Mouse (Mus musculus) neural tube, embryonic 15.5 days (tissue): Measurements from ENCODE around the gene Tgif1. TPM values are rescaled to one million over a fixed set of nuclear protein-coding genes. Genes with fewer than 3 reads are reported as not detected.

ENCODE experiments used
- ATAC-seq: fragments of 200-750 bp; cut with Nextera tagmentation; 2 replicates; pipeline ENCODE4 v1.8.0; 2017; ENCODE audit warnings: mild to moderate bottlenecking, moderate TSS enrichment, moderate library complexity; ENCODE audit not compliant: low FRiP score
- H3K27ac ChIP-seq: fragments of 300-500 bp; sonication (generic); replicated peaks from 2 replicates; pipeline ENCODE4 v1.5.1; 2015; ENCODE audit warnings: mild to moderate bottlenecking, inconsistent platforms
- H3K27me3 ChIP-seq: fragments of 300-500 bp; sonication (generic); replicated peaks from 2 replicates; pipeline ENCODE4 v1.6.1; 2015; ENCODE audit warnings: inconsistent platforms
- H3K36me3 ChIP-seq: fragments of 300-500 bp; sonication (generic); 2 replicates; pipeline ENCODE4 v1.6.1; 2015; ENCODE audit warnings: inconsistent platforms
- H3K4me1 ChIP-seq: fragments of 300-500 bp; sonication (generic); 2 replicates; pipeline ENCODE4 v1.6.1; 2015; ENCODE audit warnings: inconsistent platforms
- H3K4me2 ChIP-seq: fragments of 300-500 bp; sonication (generic); 2 replicates; pipeline ENCODE4 v1.6.1; 2015; ENCODE audit warnings: inconsistent platforms, mild to moderate bottlenecking, moderate library complexity
- H3K4me3 ChIP-seq: fragments of 300-500 bp; sonication (generic); replicated peaks from 2 replicates; pipeline ENCODE4 v1.5.1; 2015; ENCODE audit warnings: mild to moderate bottlenecking, inconsistent platforms
- H3K9ac ChIP-seq: fragments of 300-500 bp; sonication (generic); replicated peaks from 2 replicates; pipeline ENCODE4 v1.6.1; 2015; ENCODE audit warnings: mild to moderate bottlenecking, inconsistent platforms
- H3K9me3 ChIP-seq: fragments of 300-500 bp; sonication (generic); replicated peaks from 2 replicates; pipeline ENCODE4 v1.6.1; 2016; ENCODE audit warnings: inconsistent platforms
- WGBS: fragments of 180-500 bp; shearing (Covaris S2); methylation state at CpG from one replicate; pipeline ENCODE4 v1.1.7; 2015; ENCODE audit warnings: mixed read lengths; 5-methylcytosine and 5-hydroxymethylcytosine counted together
- polyA plus RNA-seq: library from polyadenylated mRNA; unstranded; fragments of >200 nt; fragmentation: Nextera tagmentation; extraction: Ambion mirVana; gene quantifications from 2 replicates; pipeline ENCODE4 v1.2.1, GENCODE M21; 2015

The Tgif1 gene
- polyA plus RNA-seq, 1 experiment from 2014 or later, result 11.3 TPM

GRCm38 (mm10) chr17:70817862-70818451, 35.4 kb downstream of the Tgif1 start:
- Histone ChIP-seq H3K9ac (peak overlapping the region; percentile 48), H3K27ac (no peak overlapping the region), H3K27me3 (peaks cover 26% of the 10 kb centered on the region), H3K36me3 (no peaks in the 10 kb centered on the region; the same call in 1 of the 2 replicates), H3K4me3 (peak overlapping the region; percentile 43), H3K9me3 (no peaks in the 10 kb centered on the region), H3K4me2 (peak overlapping the region; percentile 80), H3K4me1 (0 out of 2 replicates have a peak, but pooled peaks cover 5% of the 10 kb centered on the region)
- 3% methylated on average over 51 of the region's 51 CpGs for WGBS
- peak; percentile 59; the same call in 1 of the 2 replicates for ATAC-seq

DNA sequence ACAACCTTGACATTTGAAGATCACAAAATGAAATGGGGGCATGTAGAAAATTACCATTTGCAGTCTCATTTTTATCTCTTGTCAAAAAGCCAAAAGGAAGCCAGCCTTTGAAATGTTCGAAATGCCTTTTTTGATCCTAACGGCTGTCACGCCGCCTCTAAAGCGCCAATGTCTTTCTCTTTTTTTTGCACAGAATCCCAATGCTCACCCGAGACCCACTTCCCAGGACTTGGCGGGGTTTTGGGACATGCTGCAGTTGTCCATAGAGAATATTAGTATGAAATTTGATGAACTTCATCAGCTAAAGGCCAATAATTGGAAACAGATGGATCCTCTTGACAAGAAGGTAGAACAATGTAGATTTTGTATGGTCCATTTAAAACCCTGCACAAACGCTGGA, 38.3 kb downstream of the Tgif1 start:
- Histone ChIP-seq H3K27me3 (peaks cover 22% of the 10 kb centered on the region), H3K36me3 (no peaks in the 10 kb centered on the region), H3K4me3 (no peak overlapping the region), H3K9ac (no peak overlapping the region), H3K4me1 (0 out of 2 replicates have a peak, but pooled peaks cover 5% of the 10 kb centered on the region), H3K9me3 (no peaks in the 10 kb centered on the region), H3K4me2 (no peak overlapping the region), H3K27ac (no peak overlapping the region)
- WGBS, result 41% methylated on average over 8 of the region's 8 CpGs
- no peak for ATAC-seq

- no peak for ATAC-seq
- H3K9me3 ChIP-seq, result no peaks in the 10 kb centered on the region
- no peak overlapping the region for H3K4me3 ChIP-seq
- H3K4me2 ChIP-seq, result no peak overlapping the region
- no peaks in the 10 kb centered on the region for H3K4me1 ChIP-seq
- H3K27me3 ChIP-seq, result no peaks in the 10 kb centered on the region
- H3K36me3 ChIP-seq, result no peaks in the 10 kb centered on the region
- H3K9ac ChIP-seq, result no peak overlapping the region
- H3K27ac ChIP-seq, result no peak overlapping the region
- 84% methylated on average over 5 of the region's 5 CpGs for WGBS
Observed at GRCm38 (mm10) chr17:70810795-70811194, 42.6 kb downstream of the Tgif1 start.

DNA sequence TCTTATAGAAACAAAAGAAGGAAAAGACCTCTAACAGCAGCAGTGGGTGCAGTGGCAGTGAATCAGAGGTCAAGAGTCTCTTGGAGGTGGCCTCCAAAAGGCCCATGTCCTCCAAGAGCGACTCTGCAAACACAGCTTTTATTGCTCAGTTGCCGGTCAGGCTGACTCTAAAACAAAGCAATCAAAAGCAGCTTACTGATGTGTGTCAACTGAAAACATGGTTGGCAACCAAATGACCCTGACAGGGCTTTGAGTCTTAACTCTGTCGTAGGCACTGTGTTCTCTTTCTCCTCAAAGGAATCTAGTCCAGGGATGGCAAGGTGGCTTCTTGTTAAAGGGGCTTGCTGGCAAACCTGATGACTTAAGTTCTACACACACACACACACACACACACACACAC, 43.6 kb downstream of the Tgif1 start:
- Histone ChIP-seq H3K27ac (no peak overlapping the region), H3K4me2 (no peak overlapping the region), H3K4me3 (no peak overlapping the region), H3K36me3 (no peaks in the 10 kb centered on the region), H3K27me3 (no peaks in the 10 kb centered on the region), H3K9me3 (no peaks in the 10 kb centered on the region), H3K9ac (no peak overlapping the region), H3K4me1 (no peaks in the 10 kb centered on the region)
- WGBS, result 21% methylated on average over 3 of the region's 3 CpGs
- ATAC-seq, result no peak

DNA sequence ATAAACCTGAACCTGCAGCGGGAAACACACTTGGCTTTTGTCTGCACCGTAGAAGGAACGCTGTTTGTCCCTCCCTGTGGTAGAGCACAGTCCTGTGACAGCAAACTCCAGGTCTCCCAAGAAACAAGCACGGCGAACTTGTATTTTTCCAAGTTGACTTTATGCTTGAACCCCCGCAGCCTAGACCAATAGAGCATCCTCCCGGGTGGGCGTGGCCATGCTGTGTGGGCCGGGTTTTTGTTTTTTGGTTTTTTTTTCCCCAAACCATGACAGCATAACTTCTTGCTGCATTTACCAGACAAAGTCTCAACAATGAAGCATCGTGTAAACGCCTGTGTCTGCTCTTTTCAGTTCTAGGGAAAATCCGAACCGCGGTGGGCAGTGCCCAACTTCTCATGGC, 44.5 kb downstream of the Tgif1 start:
- whole genome bisulfite sequencing, result 30% methylated on average over 14 of the region's 14 CpGs
- no peak for ATAC-seq
- H3K4me2 ChIP-seq, result no peak overlapping the region

DNA sequence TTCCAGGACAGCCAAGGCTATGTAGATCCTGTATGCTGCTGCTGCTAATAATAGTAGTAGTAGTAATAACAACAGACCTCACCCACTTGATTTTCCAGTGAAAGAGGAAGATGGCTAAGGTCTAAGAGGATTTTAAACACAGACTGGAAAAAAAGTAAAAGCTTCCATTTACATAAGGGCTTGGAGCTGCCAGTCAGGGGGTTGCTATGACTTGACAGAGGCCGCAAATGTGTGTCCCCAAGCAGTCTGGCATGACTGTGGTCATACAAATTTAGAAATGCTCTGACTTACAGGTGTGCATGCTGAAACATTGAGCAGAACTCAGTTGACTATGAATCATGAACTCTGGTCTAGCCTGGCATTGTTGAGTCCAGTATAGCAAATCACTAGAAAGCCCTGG, 45.5 kb downstream of the Tgif1 start:
- Histone ChIP-seq H3K9ac (no peak overlapping the region), H3K4me1 (no peaks in the 10 kb centered on the region), H3K27me3 (no peaks in the 10 kb centered on the region), H3K9me3 (no peaks in the 10 kb centered on the region), H3K36me3 (no peaks in the 10 kb centered on the region), H3K27ac (no peak overlapping the region), H3K4me2 (no peak overlapping the region), H3K4me3 (no peak overlapping the region)
- WGBS, result 94% methylated on average over 1 of the region's 1 CpGs
- ATAC-seq, result no peak

More for the DNA sequence above, 44.5 kb downstream of the Tgif1 start:
- no peak overlapping the region for H3K9ac ChIP-seq
- no peak overlapping the region for H3K27ac ChIP-seq
- no peaks in the 10 kb centered on the region for H3K36me3 ChIP-seq
- H3K9me3 ChIP-seq, result no peaks in the 10 kb centered on the region
- no peaks in the 10 kb centered on the region for H3K4me1 ChIP-seq
- no peak overlapping the region for H3K4me3 ChIP-seq
- no peaks in the 10 kb centered on the region for H3K27me3 ChIP-seq

- Histone ChIP-seq H3K27ac (no peak overlapping the region), H3K27me3 (no peaks in the 10 kb centered on the region), H3K4me3 (no peak overlapping the region), H3K4me2 (no peak overlapping the region), H3K36me3 (no peaks in the 10 kb centered on the region), H3K4me1 (no peaks in the 10 kb centered on the region), H3K9ac (no peak overlapping the region), H3K9me3 (no peaks in the 10 kb centered on the region)
- WGBS, result 92% methylated on average over 2 of the region's 2 CpGs
- no peak for ATAC-seq
Observed at GRCm38 (mm10) chr17:70806600-70806999, 46.7 kb downstream of the Tgif1 start.

DNA sequence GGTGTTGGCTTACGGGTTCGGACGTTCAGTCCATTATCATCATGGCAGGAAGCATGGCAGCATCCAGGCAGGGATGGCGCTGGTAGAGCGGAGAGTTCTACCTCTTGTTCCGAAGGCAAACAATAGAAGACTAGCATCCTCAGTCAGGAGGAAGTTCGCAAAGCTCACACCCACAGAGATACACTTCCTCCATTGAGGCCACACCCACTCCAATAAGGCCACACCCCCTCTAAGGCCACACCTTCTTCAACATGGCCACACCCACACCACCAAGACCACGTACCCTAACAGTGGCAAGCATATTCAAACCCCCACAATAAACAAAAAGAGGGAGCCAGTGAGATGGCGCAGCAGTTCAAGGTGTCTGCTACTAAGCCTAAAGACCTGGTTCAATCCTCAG, 47.5 kb downstream of the Tgif1 start:
- 97% methylated on average over 9 of the region's 9 CpGs for WGBS
- no peak overlapping the region for H3K27ac ChIP-seq
- H3K9me3 ChIP-seq, result no peaks in the 10 kb centered on the region
- ATAC-seq, result no peak
- H3K4me1 ChIP-seq, result no peaks in the 10 kb centered on the region
- H3K27me3 ChIP-seq, result no peaks in the 10 kb centered on the region
- H3K4me2 ChIP-seq, result no peak overlapping the region
- no peaks in the 10 kb centered on the region for H3K36me3 ChIP-seq
- H3K9ac ChIP-seq, result no peak overlapping the region
- H3K4me3 ChIP-seq, result no peak overlapping the region

- 87% methylated on average over 14 of the region's 14 CpGs for WGBS
- Histone ChIP-seq H3K4me1 (no peaks in the 10 kb centered on the region), H3K4me2 (no peak overlapping the region), H3K4me3 (no peak overlapping the region), H3K9ac (no peak overlapping the region), H3K27ac (no peak overlapping the region), H3K27me3 (no peaks in the 10 kb centered on the region), H3K9me3 (no peaks in the 10 kb centered on the region), H3K36me3 (no peaks in the 10 kb centered on the region)
- no peak for ATAC-seq
Observed at GRCm38 (mm10) chr17:70802022-70802421, 51.3 kb downstream of the Tgif1 start.

GRCm38 (mm10) chr17:70799266-70799665, 54.1 kb downstream of the Tgif1 start:
- Histone ChIP-seq H3K4me3 (no peak overlapping the region), H3K4me1 (peaks cover 6% of the 10 kb centered on the region; the same call in 1 of the 2 replicates), H3K36me3 (no peaks in the 10 kb centered on the region), H3K4me2 (no peak overlapping the region), H3K27me3 (no peaks in the 10 kb centered on the region), H3K9ac (no peak overlapping the region), H3K9me3 (no peaks in the 10 kb centered on the region), H3K27ac (no peak overlapping the region)
- 75% methylated on average over 4 of the region's 4 CpGs for WGBS
- ATAC-seq, result no peak

DNA sequence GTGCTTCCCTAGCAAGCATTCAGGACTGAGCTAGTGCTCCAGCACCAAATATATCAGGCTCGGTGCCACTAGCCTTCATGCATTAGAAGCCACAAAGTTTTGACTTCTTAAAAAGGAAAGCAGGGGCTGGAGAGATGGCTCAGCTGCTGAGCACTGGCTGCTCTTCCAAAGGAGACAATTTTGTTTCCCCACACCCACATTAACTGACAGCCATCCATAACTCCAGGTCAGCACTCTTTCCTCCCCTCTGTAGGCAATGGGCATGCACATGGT, 55.6 kb downstream of the Tgif1 start:
- peaks cover 8% of the 10 kb centered on the region; the same call in 1 of the 2 replicates for H3K4me1 ChIP-seq
- WGBS, result 77% methylated on average over 1 of the region's 1 CpGs
- H3K9me3 ChIP-seq, result no peaks in the 10 kb centered on the region
- ATAC-seq, result no peak
- no peak overlapping the region for H3K9ac ChIP-seq
- no peak overlapping the region for H3K4me2 ChIP-seq
- H3K4me3 ChIP-seq, result no peak overlapping the region
- H3K36me3 ChIP-seq, result no peaks in the 10 kb centered on the region
- H3K27me3 ChIP-seq, result no peaks in the 10 kb centered on the region
- H3K27ac ChIP-seq, result no peak overlapping the region

DNA sequence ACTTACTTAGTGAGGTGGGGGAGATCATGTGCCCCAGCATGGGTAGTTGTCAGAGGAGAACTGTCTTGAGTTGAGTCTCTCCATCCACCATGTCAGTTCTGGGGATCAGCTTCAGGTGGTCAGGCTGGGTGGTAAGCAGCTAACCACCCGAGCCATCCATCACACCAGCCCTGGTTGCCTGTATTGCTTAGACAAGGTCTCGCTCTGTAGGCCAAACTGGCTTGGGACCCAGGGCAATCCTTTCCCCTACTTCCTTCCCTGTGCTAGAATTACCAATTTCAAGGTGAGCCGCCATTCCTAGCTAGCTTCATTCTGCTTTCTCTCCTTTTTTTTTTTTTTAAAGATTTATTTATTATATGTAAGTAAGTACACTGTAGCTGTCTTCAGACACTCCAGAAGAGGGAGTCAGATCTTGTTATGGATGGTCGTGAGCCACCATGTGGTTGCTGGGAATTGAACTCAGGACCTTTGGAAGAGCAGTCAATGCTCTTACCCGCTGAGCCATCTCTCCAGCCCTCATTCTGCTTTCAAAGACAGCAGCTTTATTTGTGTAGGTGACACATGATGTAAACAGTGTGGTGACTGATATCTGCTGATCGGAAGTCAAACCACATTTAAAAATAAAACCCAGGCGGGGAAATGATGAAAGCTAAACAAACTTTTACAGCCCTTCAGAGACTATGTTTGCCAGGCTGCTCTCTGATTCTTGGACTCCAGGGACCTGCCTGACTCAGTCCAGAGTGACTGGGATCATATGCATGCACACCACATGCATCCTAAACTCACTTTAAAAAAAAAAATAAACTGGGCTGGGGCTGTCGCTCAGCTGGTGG, 56.2 kb downstream of the Tgif1 start:
- ATAC-seq, result no peak
- Histone ChIP-seq H3K4me2 (no peak overlapping the region), H3K9ac (no peak overlapping the region), H3K4me1 (peaks cover 8% of the 10 kb centered on the region; the same call in 1 of the 2 replicates), H3K9me3 (no peaks in the 10 kb centered on the region), H3K36me3 (no peaks in the 10 kb centered on the region), H3K27ac (no peak overlapping the region), H3K4me3 (no peak overlapping the region), H3K27me3 (no peaks in the 10 kb centered on the region)
- WGBS, result 78% methylated on average over 8 of the region's 8 CpGs
